Mouse (Mus musculus) olfactory bulb, adult 2 months (tissue): Measurements from ENCODE around the gene Ptpn14.

Source experiments
- CTCF ChIP-seq: fragments of 200-500 bp; IDR thresholded peaks from 2 replicates; pipeline ENCODE4 v1.5.1; 2012; ENCODE audit warnings: low read depth, mild to moderate bottlenecking, low read length, moderate library complexity; ENCODE audit not compliant: insufficient read depth
- POLR2A ChIP-seq: fragments of 200-500 bp; IDR thresholded peaks from 2 replicates; pipeline ENCODE4 v1.6.1; 2012; ENCODE audit warnings: mild to moderate bottlenecking, low read depth, low read length, moderate library complexity; ENCODE audit not compliant: insufficient read depth

- no peak for TF ChIP-seq CTCF
- no peak for TF ChIP-seq POLR2A
These were observed 86.3 kb downstream of the Ptpn14 start for GRCm38 (mm10) chr1:189814385-189814784.
